24 mouse cellular contexts compared by ENCODE assay signal in genomic region chr4:56068859-56069258, GRCm38 (mm10).
A peak's percentile ranks its signal among the peaks of the same experiment; 100 is the strongest.
DNase-seq lines count a peak whose midpoint lies in the region; ATAC-seq and TF ChIP-seq lines count a peak whose summit lies in the region.
"Had no signal": no experiment of that assay in that cellular context is flagged by ENCODE, and none has a peak within 500 bp of the region (broad histone marks: within the 10 kb centered on the region; RNA-seq: fewer than 3 reads in every experiment).

No protein-coding gene starts in this region.

- no peak overlapping the region for H3K9ac ChIP-seq in liver, postnatal 0 days (replicated peaks)
- H3K9ac ChIP-seq in liver, embryonic 12.5 days: no peak overlapping the region
- no peak overlapping the region for H3K9ac ChIP-seq in intestine, embryonic 16.5 days (ENCODE audit: low read depth, low read length)
- H3K9ac ChIP-seq in stomach, embryonic 16.5 days (ENCODE audit: low read length): no peak overlapping the region
- H3K9ac ChIP-seq: embryonic facial prominence, embryonic 13.5 days; embryonic facial prominence, embryonic 15.5 days; forebrain, embryonic 12.5 days had no signal

- no peak for TF ChIP-seq EP300 in liver, postnatal 0 days (IDR thresholded peaks at IDR 0.05; ENCODE audit: low read depth)

- no peaks in the 10 kb centered on the region for H3K36me3 ChIP-seq in liver, postnatal 0 days (replicated peaks; ENCODE audit: insufficient read depth, low read length)
- H3K36me3 ChIP-seq in liver, embryonic 12.5 days: no peaks in the 10 kb centered on the region
- H3K36me3 ChIP-seq in intestine, embryonic 16.5 days (ENCODE audit: control insufficient read depth, insufficient read depth, low read length): no peaks in the 10 kb centered on the region
- H3K36me3 ChIP-seq in stomach, embryonic 16.5 days (ENCODE audit: control insufficient read depth, insufficient read depth, low read length): no peaks in the 10 kb centered on the region
- H3K36me3 ChIP-seq: embryonic facial prominence, embryonic 13.5 days; embryonic facial prominence, embryonic 15.5 days; forebrain, embryonic 10.5 days; forebrain, embryonic 12.5 days had no signal

- no peak for TF ChIP-seq CTCF in liver, postnatal 0 days (IDR thresholded peaks at IDR 0.05; ENCODE audit: low read depth)

- WGBS in liver, postnatal 0 days (ENCODE audit: insufficient replicate concordance): 76% methylated on average over 4 of the region's 4 CpGs
- 74% methylated on average over 4 of the region's 4 CpGs for WGBS in liver, embryonic 12.5 days (ENCODE audit: insufficient replicate concordance)
- 82% methylated on average over 4 of the region's 4 CpGs for WGBS in intestine, embryonic 16.5 days
- 80% methylated on average over 4 of the region's 4 CpGs for WGBS in stomach, embryonic 16.5 days

- H3K4me1 ChIP-seq in liver, postnatal 0 days (ENCODE audit: insufficient read depth): peaks cover 7% of the 10 kb centered on the region; the same call in 1 of the 2 replicates
- no peaks in the 10 kb centered on the region for H3K4me1 ChIP-seq in liver, embryonic 12.5 days
- H3K4me1 ChIP-seq in intestine, embryonic 16.5 days (ENCODE audit: control insufficient read depth, insufficient read depth, low read length): no peaks in the 10 kb centered on the region
- H3K4me1 ChIP-seq in stomach, embryonic 16.5 days (ENCODE audit: control insufficient read depth, insufficient read depth, low read length): peaks cover 9% of the 10 kb centered on the region; the same call in 1 of the 2 replicates
- H3K4me1 ChIP-seq: embryonic facial prominence, embryonic 13.5 days; embryonic facial prominence, embryonic 15.5 days; forebrain, embryonic 10.5 days; forebrain, embryonic 12.5 days had no signal

- no peak for DNase-seq in liver, postnatal 0 days
- peak; percentile 9 for DNase-seq in yolk sac, embryonic 10.5 days (ENCODE audit: low spot score)
- no peak for DNase-seq in kidney, adult 9 months
- DNase-seq in layer of hippocampus, adult 9-11 months: no peak
- no peak for DNase-seq in ovary, adult 18-20 months (ENCODE audit: low spot score)
- DNase-seq: adrenal gland, adult 2 months; adrenal gland, postnatal 10 days; adrenal gland, postnatal 25 days; cerebellum, adult 11 months; cerebellum, adult 18-20 months; cerebellum, adult 8-10 months; cerebellum, adult 9-11 months; cerebellum, postnatal 14 days; cerebellum, postnatal 36 days; embryo, embryonic 11 days had no signal

- H3K4me3 ChIP-seq in liver, postnatal 0 days (ENCODE audit: low read depth, low read length): no peak overlapping the region
- no peak overlapping the region for H3K4me3 ChIP-seq in liver, embryonic 12.5 days
- H3K4me3 ChIP-seq in intestine, embryonic 16.5 days (ENCODE audit: low read length): no peak overlapping the region
- H3K4me3 ChIP-seq in stomach, embryonic 16.5 days (replicated peaks; ENCODE audit: low read length): no peak overlapping the region
- H3K4me3 ChIP-seq: embryonic facial prominence, embryonic 13.5 days; embryonic facial prominence, embryonic 15.5 days; erythroblast, embryonic 14.5 days; forebrain, embryonic 10.5 days; forebrain, embryonic 12.5 days had no signal

- H3K9me3 ChIP-seq in liver, postnatal 0 days (ENCODE audit: low read length): no peaks in the 10 kb centered on the region
- H3K9me3 ChIP-seq in liver, embryonic 12.5 days (replicated peaks): no peaks in the 10 kb centered on the region
- no peaks in the 10 kb centered on the region for H3K9me3 ChIP-seq in intestine, embryonic 16.5 days (ENCODE audit: control insufficient read depth, low read length)
- H3K9me3 ChIP-seq in stomach, embryonic 16.5 days (replicated peaks; ENCODE audit: control insufficient read depth, low read length): no peaks in the 10 kb centered on the region
- H3K9me3 ChIP-seq: embryonic facial prominence, embryonic 13.5 days; embryonic facial prominence, embryonic 15.5 days; forebrain, embryonic 10.5 days; forebrain, embryonic 12.5 days had no signal

- no peaks in the 10 kb centered on the region for H3K27me3 ChIP-seq in liver, postnatal 0 days (ENCODE audit: insufficient read depth, low read length)
- no peaks in the 10 kb centered on the region for H3K27me3 ChIP-seq in liver, embryonic 12.5 days (replicated peaks)
- no peaks in the 10 kb centered on the region for H3K27me3 ChIP-seq in intestine, embryonic 16.5 days (replicated peaks; ENCODE audit: control insufficient read depth, insufficient read depth, low read length)
- H3K27me3 ChIP-seq in stomach, embryonic 16.5 days (ENCODE audit: control insufficient read depth, insufficient read depth, low read length): no peaks in the 10 kb centered on the region
- H3K27me3 ChIP-seq: embryonic facial prominence, embryonic 13.5 days; embryonic facial prominence, embryonic 15.5 days; forebrain, embryonic 12.5 days had no signal

- no peak overlapping the region for H3K27ac ChIP-seq in liver, postnatal 0 days (ENCODE audit: low read depth)
- H3K27ac ChIP-seq in liver, embryonic 12.5 days: no peak overlapping the region
- H3K27ac ChIP-seq in intestine, embryonic 16.5 days (ENCODE audit: low read length): no peak overlapping the region
- H3K27ac ChIP-seq in stomach, embryonic 16.5 days (ENCODE audit: low read length): peak overlapping the region; percentile 35; the same call in 1 of the 2 replicates
- H3K27ac ChIP-seq: embryonic facial prominence, embryonic 13.5 days; embryonic facial prominence, embryonic 15.5 days; forebrain, embryonic 10.5 days; forebrain, embryonic 12.5 days had no signal

- no peak overlapping the region for H3K4me2 ChIP-seq in liver, postnatal 0 days (ENCODE audit: low read depth, low read length)
- no peak overlapping the region for H3K4me2 ChIP-seq in liver, embryonic 12.5 days
- H3K4me2 ChIP-seq in intestine, embryonic 16.5 days (ENCODE audit: low read depth, low read length): no peak overlapping the region
- H3K4me2 ChIP-seq in stomach, embryonic 16.5 days (ENCODE audit: low read depth, low read length): no peak overlapping the region
- H3K4me2 ChIP-seq: embryonic facial prominence, embryonic 13.5 days; embryonic facial prominence, embryonic 15.5 days; forebrain, embryonic 12.5 days had no signal

- peak; percentile 69 for ATAC-seq in liver, postnatal 0 days
- no peak for ATAC-seq in liver, embryonic 12.5 days
- peak; percentile 40; the same call in 1 of the 2 replicates for ATAC-seq in intestine, embryonic 16.5 days
- peak; percentile 38; the same call in 1 of the 2 replicates for ATAC-seq in stomach, embryonic 16.5 days (ENCODE audit: insufficient read depth, low FRiP score)
- ATAC-seq: forebrain, embryonic 14.5 days had no signal
